Mouse (Mus musculus): ENCODE measurements around the gene Gm20388.
"Not testable (repeated sequence)": the region's sequence is repeated elsewhere in the genome, so short reads cannot be mapped to it uniquely, and the experiment has no call there.

GRCm38 (mm10) chr8:121444521-121444920, 1533.9 kb downstream of the Gm20388 start:
- TF ChIP-seq CTCF (IDR thresholded peaks at IDR 0.05; ENCODE audit: low read depth, low read length); POLR2A (IDR thresholded peaks at IDR 0.05; ENCODE audit: insufficient read depth, low read length); EP300 (IDR thresholded peaks at IDR 0.05; ENCODE audit: insufficient read depth, low read depth, low read length): not testable (repeated sequence)

All from ES-Bruce4 (cell line).